7 mouse cellular contexts compared by ENCODE assay signal in genomic region chr19:14597917-14598689, GRCm38 (mm10). TPM values are rescaled to one million over a fixed set of nuclear protein-coding genes. Genes with fewer than 3 reads are reported as not detected.
DNase-seq lines count a peak whose midpoint lies in the region; ATAC-seq and TF ChIP-seq lines count a peak whose summit lies in the region.

Tle4 (minus strand) TSS chr19:14598051.

- H3K27me3 ChIP-seq in embryonic facial prominence, embryonic 10.5 days (replicated peaks; ENCODE audit: low read depth, poor library complexity, severe bottlenecking): peaks cover 14% of the 10 kb centered on the region
- H3K27me3 ChIP-seq in intestine, postnatal 0 days (replicated peaks; ENCODE audit: control insufficient read depth, insufficient read depth, low read length): no peaks in the 10 kb centered on the region
- peaks cover 24% of the 10 kb centered on the region for H3K27me3 ChIP-seq in midbrain, embryonic 12.5 days
- no peaks in the 10 kb centered on the region for H3K27me3 ChIP-seq in small intestine, adult 2 months (ENCODE audit: control insufficient read depth, insufficient read depth, low read length)

- TF ChIP-seq CTCF in intestine, postnatal 0 days (IDR thresholded peaks at IDR 0.05; ENCODE audit: low read depth): no peak
- no peak for TF ChIP-seq CTCF in small intestine, adult 2 months (IDR thresholded peaks at IDR 0.05; ENCODE audit: extremely low read depth, insufficient read length, insufficient replicate concordance, low read depth, low read length)

- TF ChIP-seq POLR2A in small intestine, adult 2 months (IDR thresholded peaks at IDR 0.05; ENCODE audit: low read depth, low read length): peak; percentile 99

- H3K4me1 ChIP-seq in embryonic facial prominence, embryonic 10.5 days: peaks cover 52% of the 10 kb centered on the region
- 0 out of 2 replicates have a peak, but pooled peaks cover 4% of the 10 kb centered on the region for H3K4me1 ChIP-seq in intestine, postnatal 0 days (replicated peaks; ENCODE audit: control insufficient read depth, insufficient read depth, low read length)
- H3K4me1 ChIP-seq in midbrain, embryonic 12.5 days: peaks cover 19% of the 10 kb centered on the region
- peaks cover 8% of the 10 kb centered on the region; the same call in 1 of the 2 replicates for H3K4me1 ChIP-seq in small intestine, adult 2 months (ENCODE audit: control insufficient read depth, insufficient read depth, insufficient read length, low read length)

- peak within 1 kb of the TSS; percentile 86 for H3K4me3 ChIP-seq in embryonic facial prominence, embryonic 10.5 days
- H3K4me3 ChIP-seq in intestine, postnatal 0 days (ENCODE audit: low read depth, low read length): peak within 1 kb of the TSS; percentile 88
- H3K4me3 ChIP-seq in midbrain, embryonic 12.5 days: peak within 1 kb of the TSS; percentile 73
- H3K4me3 ChIP-seq in small intestine, adult 2 months (ENCODE audit: low read depth, low read length): peak within 1 kb of the TSS; percentile 92

- WGBS in embryonic facial prominence, embryonic 10.5 days: under 1% methylated on average over 71 of the region's 71 CpGs
- under 1% methylated on average over 71 of the region's 71 CpGs for WGBS in intestine, postnatal 0 days
- under 1% methylated on average over 71 of the region's 71 CpGs for WGBS in midbrain, embryonic 12.5 days
- WGBS in small intestine, adult 2 months: under 1% methylated on average over 71 of the region's 71 CpGs

- peak within 1 kb of the TSS; percentile 83 for H3K4me2 ChIP-seq in intestine, postnatal 0 days (replicated peaks; ENCODE audit: low read depth)
- peak within 1 kb of the TSS; percentile 57 for H3K4me2 ChIP-seq in midbrain, embryonic 12.5 days (replicated peaks)

- H3K9ac ChIP-seq in intestine, postnatal 0 days (ENCODE audit: low read depth, low read length): peak within 1 kb of the TSS; percentile 96
- H3K9ac ChIP-seq in midbrain, embryonic 12.5 days (replicated peaks): peak within 1 kb of the TSS; percentile 95

- intact Hi-C loops in left cerebral cortex, postnatal 4 days (cut with DNase I): loop anchor here (5.0 to 10.0 kb wide), 5 partner anchors 253 to 1204 kb away; no protein-coding TSS in a partner anchor

- peak within 1 kb of the TSS; percentile 97 for H3K27ac ChIP-seq in embryonic facial prominence, embryonic 10.5 days (replicated peaks)
- peak within 1 kb of the TSS; percentile 98 for H3K27ac ChIP-seq in intestine, postnatal 0 days (ENCODE audit: low read depth, low read length)
- peak within 1 kb of the TSS; percentile 98 for H3K27ac ChIP-seq in midbrain, embryonic 12.5 days (replicated peaks)
- H3K27ac ChIP-seq in small intestine, adult 2 months (ENCODE audit: insufficient read depth, low read depth, low read length): peak within 1 kb of the TSS; percentile 86

- H3K9me3 ChIP-seq in embryonic facial prominence, embryonic 10.5 days: no peaks in the 10 kb centered on the region
- no peaks in the 10 kb centered on the region for H3K9me3 ChIP-seq in intestine, postnatal 0 days (ENCODE audit: control insufficient read depth)
- no peaks in the 10 kb centered on the region for H3K9me3 ChIP-seq in midbrain, embryonic 12.5 days

- peak; percentile 100 for DNase-seq in adrenal gland, postnatal 10 days
- peak; percentile 100 for DNase-seq in embryonic facial prominence, embryonic 10.5 days (ENCODE audit: low spot score)
- DNase-seq in gonadal fat pad, adult 2 months (ENCODE audit: low read depth): peak; percentile 95
- peak; percentile 100 for DNase-seq in left cerebral cortex, postnatal 4 days

- peak; percentile 98 for ATAC-seq in intestine, postnatal 0 days
- ATAC-seq in midbrain, embryonic 12.5 days (ENCODE audit: low FRiP score, low read depth): peak; percentile 96

- peaks cover 2% of the 10 kb centered on the region for H3K36me3 ChIP-seq in embryonic facial prominence, embryonic 10.5 days (replicated peaks)
- peaks cover 3% of the 10 kb centered on the region; the same call in 1 of the 2 replicates for H3K36me3 ChIP-seq in intestine, postnatal 0 days (ENCODE audit: control insufficient read depth, insufficient read depth)
- H3K36me3 ChIP-seq in midbrain, embryonic 12.5 days: no peaks in the 10 kb centered on the region
- peaks cover 5% of the 10 kb centered on the region for H3K36me3 ChIP-seq in small intestine, adult 2 months (ENCODE audit: control insufficient read depth, insufficient read depth, low read length)

RNA-seq across cellular contexts. Expression of gene Tle4, which starts in this region (rescaled TPM):
- 10 to 100 TPM; 12.2 to 14.3 TPM for total RNA-seq in adrenal gland, postnatal 10 days (2021)
- polyA plus RNA-seq in embryonic facial prominence, embryonic 10.5 days (2016; fragmentation: Nextera tagmentation; extraction: Ambion mirVana): 19.4 and 21.7 TPM in 2 replicates
- 7.1 and 7.5 TPM in 2 replicates for polyA plus RNA-seq in gonadal fat pad, adult 2 months (2012; rRNA removed)
- 18.5 and 18.9 TPM in 2 replicates for polyA plus RNA-seq in intestine, postnatal 0 days (2015; fragmentation: Nextera tagmentation; extraction: Ambion mirVana)
- 10 to 100 TPM; 61.1 to 63.0 TPM for total RNA-seq in left cerebral cortex, postnatal 4 days (2021)
- 35.1 and 40.4 TPM in 2 replicates for polyA plus RNA-seq in midbrain, embryonic 12.5 days (2016; fragmentation: Nextera tagmentation; extraction: Ambion mirVana)
- polyA plus RNA-seq in small intestine, adult 2 months (2012; rRNA removed): 10.1 and 24.6 TPM in 2 replicates

Comparison
In these comparisons a context has a peak if more than half of its experiments do, and no peak if none do; other contexts are left out.
1. Peak in every context shown above with its lines: DNase-seq, ATAC-seq, H3K4me3 ChIP-seq and H3K27ac ChIP-seq.
2. RNA of gene Tle4 (total RNA-seq): 61.1 to 63.0 TPM in left cerebral cortex, postnatal 4 days; 12.2 to 14.3 TPM in adrenal gland, postnatal 10 days; every median in the first group is over 4 times any median in the second.